Mouse (Mus musculus) testis, adult 2 months (tissue): ENCODE data around the gene Gm9964.

Experiments
- CTCF ChIP-seq: fragments of 200-500 bp; IDR thresholded peaks from 2 replicates; pipeline ENCODE4 v1.5.1; 2012; ENCODE audit warnings: low read depth, mild to moderate bottlenecking, inconsistent platforms, low read length, moderate library complexity; ENCODE audit not compliant: control insufficient read depth, insufficient read depth, insufficient replicate concordance
- POLR2A ChIP-seq: fragments of 200-500 bp; IDR thresholded peaks from 2 replicates; pipeline ENCODE4 v1.6.1; 2012; ENCODE audit warnings: low read depth, mild to moderate bottlenecking, inconsistent platforms, low read length, moderate library complexity; ENCODE audit not compliant: control insufficient read depth

DNA sequence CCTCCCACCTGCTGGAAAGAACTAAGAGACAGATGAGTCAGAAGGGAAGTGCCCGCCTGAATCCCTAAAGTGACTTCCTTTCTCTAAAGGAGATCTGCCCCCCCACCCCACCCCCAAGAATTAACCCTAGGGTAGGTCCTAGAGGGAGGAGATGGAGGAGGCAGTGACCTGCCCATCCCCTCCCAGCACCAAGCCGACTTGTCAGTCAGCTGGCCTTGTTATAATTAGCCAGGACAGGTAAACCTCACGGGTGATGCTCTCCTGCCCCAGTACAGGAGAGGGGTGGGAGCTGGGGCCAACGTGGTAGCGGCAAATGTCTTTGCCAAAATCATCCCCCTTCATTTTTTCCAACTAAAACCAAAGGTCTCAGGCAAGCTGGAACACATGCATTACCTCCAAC is 5.1 kb downstream of the Gm9964 start:
- TF ChIP-seq POLR2A (no peak), CTCF (no peak)
